Mouse (Mus musculus): ENCODE measurements around the gene Olfr346.

Olfr346 gene

GRCm38 (mm10) chr2:36685488-36685887, at the start of gene Olfr346:
Olfr346 (plus strand) TSS chr2:36685788.
- DNase-seq (ENCODE audit: low spot score in 2 of 2) = no peak

- DNase-seq (ENCODE audit: low spot score in 2 of 2) = no peak
These were observed 45.8 kb upstream of the Olfr346 start, which contains the start of gene Olfr345 for GRCm38 (mm10) chr2:36639741-36640140. Olfr345 (plus strand) TSS chr2:36640041.

DNA sequence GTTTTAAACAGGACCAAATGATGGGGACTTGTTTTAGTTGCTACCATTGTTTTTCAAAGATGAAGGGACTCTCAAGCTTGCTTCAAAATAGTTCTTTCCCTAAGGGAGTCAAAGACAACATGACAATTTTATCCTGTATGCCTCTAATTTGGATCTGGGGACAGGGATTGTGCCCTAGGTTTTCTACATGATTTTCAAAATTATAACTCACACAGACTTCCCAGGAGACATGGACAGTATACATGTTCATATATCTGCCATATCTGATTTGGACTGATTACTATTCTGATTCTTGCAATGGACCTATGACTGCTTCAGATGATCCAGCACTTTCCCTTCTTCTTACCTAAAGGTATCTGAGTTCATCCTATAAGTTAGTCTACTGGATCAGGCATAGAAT, 46.0 kb downstream of the Olfr346 start, which contains the start of gene Olfr347:
Olfr347 (plus strand) TSS at position 301 of the 400 bp plus-strand sequence.
- no peak for DNase-seq (ENCODE audit: low spot score in 2 of 2)

DNA sequence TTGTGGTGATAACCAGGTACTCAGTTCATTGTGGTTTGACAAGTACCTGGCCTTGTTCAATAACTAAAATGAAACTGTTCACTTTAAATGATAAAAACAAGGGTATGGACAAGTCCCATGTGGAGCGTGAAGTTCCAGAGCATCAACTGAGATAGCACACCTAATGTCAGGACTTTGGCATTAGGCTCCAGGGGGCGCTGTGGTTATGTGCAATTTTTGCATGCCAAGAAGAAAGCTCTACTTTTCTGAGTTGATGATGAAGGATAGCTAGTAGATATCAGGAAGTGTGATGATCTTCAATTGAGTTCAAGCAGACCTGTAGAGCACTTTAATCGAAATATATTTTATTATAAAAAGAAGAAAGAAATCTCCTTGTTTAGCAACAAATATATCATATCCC, 50.6 kb downstream of the Olfr346 start:
- DNase-seq (ENCODE audit: low spot score in 2 of 2) = no peak
